10 mouse cellular contexts compared by ENCODE assay signal in genomic region chr3:108762597-108763111, GRCm38 (mm10). TPM values are rescaled to one million over a fixed set of nuclear protein-coding genes. Genes with fewer than 3 reads are reported as not detected.
DNase-seq lines count a peak whose midpoint lies in the region; ATAC-seq and TF ChIP-seq lines count a peak whose summit lies in the region.
"Had no signal": no experiment of that assay in that cellular context is flagged by ENCODE, and none has a peak within 500 bp of the region (broad histone marks: within the 10 kb centered on the region; RNA-seq: fewer than 3 reads in every experiment).

No protein-coding gene starts in this region.

- no peaks in the 10 kb centered on the region for H3K9me3 ChIP-seq in heart, embryonic 11.5 days (replicated peaks; ENCODE audit: control insufficient read depth, low read length)
- H3K9me3 ChIP-seq in kidney, embryonic 16.5 days (ENCODE audit: low read length) = no peaks in the 10 kb centered on the region
- no peaks in the 10 kb centered on the region for H3K9me3 ChIP-seq in midbrain, embryonic 10.5 days (replicated peaks)
- H3K9me3 ChIP-seq: hindbrain, embryonic 13.5 days had no signal

- no peak overlapping the region for H3ac ChIP-seq in myocyte (ENCODE audit: control insufficient read depth, insufficient read length)

- no peaks in the 10 kb centered on the region for H3K36me3 ChIP-seq in heart, embryonic 11.5 days (ENCODE audit: control insufficient read depth, insufficient read depth, low read length)
- no peaks in the 10 kb centered on the region for H3K36me3 ChIP-seq in myocyte (ENCODE audit: control insufficient read depth, insufficient read depth)
- no peaks in the 10 kb centered on the region for H3K36me3 ChIP-seq in kidney, embryonic 16.5 days (ENCODE audit: insufficient read depth, low read length)
- no peaks in the 10 kb centered on the region for H3K36me3 ChIP-seq in midbrain, embryonic 10.5 days
- H3K36me3 ChIP-seq: hindbrain, embryonic 13.5 days had no signal

- 76% methylated on average over 7 of the region's 7 CpGs for WGBS in heart, embryonic 11.5 days (ENCODE audit: insufficient replicate concordance)
- WGBS in kidney, embryonic 16.5 days = 75% methylated on average over 7 of the region's 7 CpGs
- 90% methylated on average over 7 of the region's 7 CpGs for WGBS in midbrain, embryonic 10.5 days

- H3K79me2 ChIP-seq in myocyte (ENCODE audit: control insufficient read depth, insufficient read depth) = no peaks in the 10 kb centered on the region

- no peak overlapping the region for H3K27ac ChIP-seq in heart, embryonic 11.5 days (ENCODE audit: low read depth, low read length)
- H3K27ac ChIP-seq in kidney, embryonic 16.5 days (ENCODE audit: low read length) = no peak overlapping the region
- no peak overlapping the region for H3K27ac ChIP-seq in midbrain, embryonic 10.5 days (replicated peaks)
- H3K27ac ChIP-seq: hindbrain, embryonic 13.5 days had no signal

- TF ChIP-seq POLR2A in myocyte (IDR thresholded peaks at IDR 0.05; ENCODE audit: insufficient read length, low read depth) = no peak

- no peak overlapping the region for H3K4me3 ChIP-seq in heart, embryonic 11.5 days (ENCODE audit: low read depth, low read length)
- H3K4me3 ChIP-seq in myocyte = no peak overlapping the region
- H3K4me3 ChIP-seq in kidney, embryonic 16.5 days (ENCODE audit: low read length) = no peak overlapping the region
- H3K4me3 ChIP-seq in midbrain, embryonic 10.5 days = no peak overlapping the region
- H3K4me3 ChIP-seq: hindbrain, embryonic 13.5 days had no signal

- peak; percentile 50 to 62 for DNase-seq in heart, adult 18-20 months
- peak; percentile 96 for DNase-seq in fat pad, adult 2 months (ENCODE audit: extremely low read depth, low read depth, low spot score)
- peak; percentile 41 for DNase-seq in layer of hippocampus, adult 9-10 months (ENCODE audit: low spot score)
- DNase-seq in midbrain, embryonic 10.5 days (ENCODE audit: low spot score) = no peak
- DNase-seq in thymus, postnatal 10 days (ENCODE audit: low spot score in 2 of 2) = no peak

- H3K4me2 ChIP-seq in heart, embryonic 11.5 days = no peak overlapping the region
- peak overlapping the region; percentile 39 for H3K4me2 ChIP-seq in myocyte (ENCODE audit: low read depth)
- H3K4me2 ChIP-seq in kidney, embryonic 16.5 days (replicated peaks; ENCODE audit: low read depth, low read length) = no peak overlapping the region
- H3K4me2 ChIP-seq: hindbrain, embryonic 13.5 days had no signal

- no peak overlapping the region for H3K9ac ChIP-seq in heart, embryonic 11.5 days (ENCODE audit: low read depth, low read length)
- H3K9ac ChIP-seq in kidney, embryonic 16.5 days (replicated peaks; ENCODE audit: low read length) = no peak overlapping the region
- H3K9ac ChIP-seq: hindbrain, embryonic 13.5 days had no signal

- H3K4me1 ChIP-seq in heart, embryonic 11.5 days (ENCODE audit: control insufficient read depth, insufficient read depth, low read length) = no peaks in the 10 kb centered on the region
- 0 out of 2 replicates have a peak, but pooled peaks cover 5% of the 10 kb centered on the region for H3K4me1 ChIP-seq in kidney, embryonic 16.5 days (ENCODE audit: insufficient read depth, low read length)
- H3K4me1 ChIP-seq in midbrain, embryonic 10.5 days = peaks cover 8% of the 10 kb centered on the region

- no peak for ATAC-seq in heart, embryonic 11.5 days (replicated peaks; ENCODE audit: insufficient number of reproducible peaks, low FRiP score, low TSS enrichment)
- ATAC-seq in kidney, embryonic 16.5 days (ENCODE audit: low FRiP score, low TSS enrichment) = no peak

- H3K27me3 ChIP-seq in heart, embryonic 11.5 days (ENCODE audit: control insufficient read depth, insufficient read depth, low read length) = 0 out of 2 replicates have a peak, but pooled peaks cover 3% of the 10 kb centered on the region
- H3K27me3 ChIP-seq in myocyte (ENCODE audit: control insufficient read depth, insufficient read depth, insufficient read length) = no peaks in the 10 kb centered on the region
- H3K27me3 ChIP-seq in kidney, embryonic 16.5 days (ENCODE audit: insufficient read depth, low read length) = peaks cover 6% of the 10 kb centered on the region
- H3K27me3 ChIP-seq in midbrain, embryonic 10.5 days (ENCODE audit: low read depth, poor library complexity, severe bottlenecking) = no peaks in the 10 kb centered on the region
- H3K27me3 ChIP-seq: hindbrain, embryonic 13.5 days had no signal

TF ChIP-seq in myocyte, 11 proteins besides CTCF, POLR2A, EP300 and RAD21:
- TF ChIP-seq TCF3 (IDR thresholded peaks at IDR 0.05; ENCODE audit: insufficient read length, low read depth) = no peak
- no peak for TF ChIP-seq MYOD1 (IDR thresholded peaks at IDR 0.05; ENCODE audit: control insufficient read depth in 1 of 3, insufficient read length in 2 of 3, low read depth in 2 of 3)
- TF ChIP-seq TCF12 (IDR thresholded peaks at IDR 0.05; ENCODE audit: insufficient read depth, poor library complexity, severe bottlenecking) = no peak
- no peak for TF ChIP-seq CEBPB (IDR thresholded peaks at IDR 0.05; ENCODE audit: insufficient read depth, poor library complexity, severe bottlenecking)
- no peak for TF ChIP-seq SRF (IDR thresholded peaks at IDR 0.05; ENCODE audit: control insufficient read depth, insufficient read length, low read depth)
- no peak for TF ChIP-seq MAX (IDR thresholded peaks at IDR 0.05; ENCODE audit: low read depth)
- TF ChIP-seq REST (IDR thresholded peaks at IDR 0.05; ENCODE audit: insufficient read depth, insufficient read length) = no peak
- TF ChIP-seq USF1 (IDR thresholded peaks at IDR 0.05; ENCODE audit: low read depth) = no peak
- TF ChIP-seq E2F4 (IDR thresholded peaks at IDR 0.05; ENCODE audit: insufficient read depth) = no peak
- TF ChIP-seq MYOG (IDR thresholded peaks at IDR 0.05; ENCODE audit: control insufficient read depth in 1 of 3, insufficient read depth in 1 of 3, insufficient read length in 2 of 3, low read depth in 2 of 3) = no peak
- no peak for TF ChIP-seq POLR2AphosphoS2 (IDR thresholded peaks at IDR 0.05; ENCODE audit: insufficient read length, low read depth)

RNA-seq across cellular contexts. Expression of gene Aknad1, which starts 23.2 kb away (rescaled TPM):
- not detected for total RNA-seq in heart, adult 18-20 months (2021)
- polyA plus RNA-seq in heart, embryonic 11.5 days (2014; fragmentation: Nextera tagmentation; extraction: Ambion mirVana) = not detected in 2 replicates
- 2.9 TPM for polyA plus RNA-seq in myocyte (2012; fragmentation: generic; extraction: Trizol)
- 0.11 TPM in 1 of 2 replicates, not detected in the other for polyA plus RNA-seq in kidney, embryonic 16.5 days (2015; fragmentation: Nextera tagmentation; extraction: Ambion mirVana)
- polyA plus RNA-seq in midbrain, embryonic 10.5 days (2016; fragmentation: Nextera tagmentation; extraction: Ambion mirVana) = not detected in 2 replicates
- polyA plus RNA-seq: small intestine, adult 2 months had no signal

RNA-seq across cellular contexts. Expression of gene Gpsm2, which starts 40.5 kb away (rescaled TPM):
- under 1 TPM; 0.62 to 0.80 TPM for total RNA-seq in heart, adult 18-20 months (2021)
- polyA plus RNA-seq in heart, embryonic 11.5 days (2014; fragmentation: Nextera tagmentation; extraction: Ambion mirVana) = 27.2 and 31.3 TPM in 2 replicates
- polyA plus RNA-seq in myocyte (2012; fragmentation: generic; extraction: Trizol) = 16.4 TPM
- polyA plus RNA-seq in kidney, embryonic 16.5 days (2015; fragmentation: Nextera tagmentation; extraction: Ambion mirVana) = 38.4 and 51.5 TPM in 2 replicates
- polyA plus RNA-seq in midbrain, embryonic 10.5 days (2016; fragmentation: Nextera tagmentation; extraction: Ambion mirVana) = 90.8 and 100 TPM in 2 replicates

Comparison
In these comparisons a context has a peak if more than half of its experiments do, and no peak if none do; other contexts are left out.
1. DNase-seq: peak in heart, adult 18-20 months (2 of 2), fat pad, adult 2 months (single experiment) and layer of hippocampus, adult 9-10 months (single experiment); none in midbrain, embryonic 10.5 days (single experiment) and thymus, postnatal 10 days (0 of 2).